Mouse (Mus musculus) T-helper 2 cell (primary cell): ENCODE measurements around the gene Tppp2.
"Not testable (repeated sequence)": the region's sequence is repeated elsewhere in the genome, so short reads cannot be mapped to it uniquely, and the experiment has no call there.

Source experiments
- in situ Hi-C: fragments of 300-600 bp; cut with MboI, MseI; formaldehyde crosslinking; loops from one replicate; pipeline ENCODE4 v1.15.1; 2025; ENCODE audit warnings: high pct_unique_total_duplicates

Tppp2 gene

DNA sequence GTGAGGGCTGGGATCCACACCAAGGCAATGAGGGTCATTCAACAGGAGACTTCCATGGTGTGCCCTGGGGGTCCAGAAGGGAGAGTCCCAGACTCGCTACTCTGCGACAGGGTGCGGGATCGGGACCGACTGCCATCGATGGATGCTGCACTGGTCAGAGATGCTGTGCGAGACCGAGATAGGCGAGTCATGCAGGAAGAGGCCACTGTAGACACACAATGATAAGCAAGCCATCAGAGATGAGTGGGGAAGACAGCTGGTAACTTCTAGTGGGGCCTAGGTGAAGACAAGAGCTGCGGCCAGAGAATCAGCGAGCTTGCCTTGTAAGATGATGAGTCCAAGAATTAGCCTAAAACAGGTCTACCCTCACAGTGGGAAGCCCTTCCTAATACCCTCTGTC lies 12.1 kb upstream of the Tppp2 start:
- in situ Hi-C loops, result loop anchor here (5.0 kb wide), 1 partner anchor 101 kb away; no protein-coding TSS in a partner anchor

DNA sequence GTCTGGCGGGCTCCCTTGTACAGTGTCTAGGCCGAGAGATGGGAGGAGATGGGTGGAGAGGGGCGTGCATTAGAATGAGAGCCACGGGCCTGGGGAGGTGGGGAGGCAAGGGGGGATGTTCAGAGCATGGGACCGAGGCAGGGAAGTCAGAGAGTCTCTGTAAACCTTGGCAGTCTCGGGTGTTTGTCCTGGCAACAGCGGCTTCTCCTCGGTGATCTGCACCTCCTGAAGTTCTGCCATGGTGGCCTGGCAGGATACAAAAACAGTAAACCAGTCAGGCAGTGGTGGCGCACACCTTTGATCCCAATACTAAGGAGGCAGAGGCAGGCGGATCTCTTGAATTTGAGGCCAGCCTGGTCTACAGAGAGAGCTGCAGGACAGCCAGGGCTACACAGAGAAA lies 6.9 kb upstream of the Tppp2 start:
- in situ Hi-C loops, result no loop called here

DNA sequence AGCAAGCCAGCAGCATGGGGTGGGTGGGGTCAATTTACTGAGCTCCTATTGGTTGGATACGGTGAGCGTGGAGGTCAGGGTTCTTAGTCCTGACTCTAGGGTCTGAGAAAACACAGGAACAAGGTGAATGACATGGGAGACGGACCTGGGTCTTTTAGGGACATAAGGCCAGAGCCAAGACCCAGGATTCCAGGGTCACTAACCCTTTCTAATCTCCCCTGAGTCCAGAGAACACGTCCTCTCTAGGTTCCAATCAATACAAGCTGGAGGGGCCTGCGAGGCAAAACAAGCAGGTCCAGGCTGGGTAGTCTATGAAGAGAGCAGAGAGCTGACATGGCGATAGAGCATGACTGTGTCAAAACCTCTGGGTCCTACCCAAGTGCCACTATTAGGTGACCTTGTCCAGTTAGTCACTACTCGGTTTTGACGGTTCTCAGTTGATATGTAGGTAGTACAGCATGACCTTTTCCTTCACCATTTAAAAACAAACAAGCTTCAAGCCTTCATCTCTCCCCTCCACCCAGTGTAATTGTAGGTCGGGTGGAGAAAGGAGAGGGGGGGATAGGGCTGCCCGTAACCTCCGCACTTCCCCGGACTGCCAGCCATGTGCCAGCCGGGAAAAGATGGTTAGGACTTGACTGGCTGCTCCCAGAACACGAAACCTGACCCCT lies 5.7 kb upstream of the Tppp2 start:
- in situ Hi-C loops, result no loop called here

DNA sequence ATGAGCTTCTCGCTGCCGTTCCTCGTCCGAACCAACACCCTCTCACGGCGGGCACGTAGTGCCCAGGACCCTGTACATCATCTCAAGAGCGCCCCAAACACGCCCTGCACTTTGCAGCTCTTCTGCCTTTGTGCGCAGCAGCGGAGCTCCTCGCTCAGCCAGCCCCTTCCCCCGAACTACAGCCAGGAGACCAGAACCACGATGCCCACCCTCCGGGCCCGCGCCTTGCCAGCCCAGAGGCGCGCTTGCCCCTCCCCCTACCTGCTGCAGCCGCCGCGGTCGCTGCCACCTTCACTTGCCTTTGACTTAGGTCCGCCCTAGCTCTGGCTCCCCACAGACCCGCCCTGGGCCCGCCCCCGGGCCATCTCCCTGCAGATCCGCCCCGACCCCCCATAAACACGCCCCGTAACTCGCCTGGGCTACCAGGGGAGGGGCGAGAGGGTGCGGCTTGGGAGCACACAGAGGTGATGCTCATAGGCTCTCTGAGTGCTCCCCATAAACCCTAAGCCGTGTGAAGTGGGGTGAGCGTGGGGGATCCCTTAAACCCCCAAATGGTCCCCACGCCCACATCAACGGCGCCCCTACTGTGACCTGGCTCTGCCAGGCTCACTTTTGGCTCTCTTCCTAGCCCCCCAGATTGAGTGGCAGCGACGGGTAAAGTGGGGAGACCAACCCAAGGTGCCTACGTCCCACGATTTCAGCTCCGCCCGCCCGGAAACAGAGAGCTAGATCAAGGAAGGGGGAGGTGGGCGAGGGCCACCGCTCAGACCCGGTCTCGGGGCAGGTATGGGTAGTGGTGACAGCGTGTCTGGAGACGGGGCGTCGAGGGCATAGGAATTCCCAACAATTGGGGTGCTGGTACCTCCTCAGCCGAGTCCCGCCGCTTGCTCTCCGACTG lies 4.9 kb upstream of the Tppp2 start:
- in situ Hi-C loops, result no loop called here

DNA sequence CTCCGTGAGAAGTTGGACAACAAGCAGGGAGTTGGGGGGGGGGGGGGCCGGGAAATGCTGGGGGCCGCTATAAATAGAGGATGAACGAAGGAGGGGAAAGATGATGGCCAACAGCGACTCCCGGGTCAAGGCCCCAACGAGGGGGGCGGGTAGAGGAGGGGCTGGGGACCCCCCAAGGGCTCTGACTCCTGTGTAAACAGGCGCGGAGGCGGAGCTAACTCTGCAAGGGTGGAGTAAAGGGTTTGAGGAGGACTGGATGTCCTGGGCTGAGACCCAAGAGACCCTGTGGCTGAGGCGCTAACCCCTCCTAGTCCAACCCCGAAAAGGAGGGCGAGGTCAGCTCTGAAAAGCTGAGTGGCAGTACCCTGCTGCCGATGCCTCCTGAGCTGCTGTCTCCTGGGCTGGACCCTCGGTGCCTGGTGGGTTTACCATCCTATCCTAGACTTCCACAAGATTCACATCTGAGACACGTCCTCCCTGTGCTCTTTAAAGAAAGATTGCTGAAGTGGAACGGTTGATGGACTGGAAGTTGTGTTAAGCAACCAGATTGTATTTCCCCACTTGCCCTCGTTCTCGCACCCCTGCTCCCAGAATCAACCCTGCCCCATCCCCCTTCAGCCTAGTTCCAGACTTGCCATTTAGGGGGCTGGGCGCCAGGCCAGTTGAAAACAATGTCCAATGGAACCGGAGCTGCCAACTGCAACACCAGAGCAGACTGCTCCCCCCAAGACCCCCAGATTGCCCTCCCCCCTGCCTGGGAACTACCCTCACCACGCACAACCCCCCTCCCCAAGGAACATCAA lies 4.1 kb upstream of the Tppp2 start, which contains the start of gene Ndrg2:
Ndrg2 (minus strand) TSS at position 199 of the 803 bp plus-strand sequence.
- in situ Hi-C loops, result no loop called here

DNA sequence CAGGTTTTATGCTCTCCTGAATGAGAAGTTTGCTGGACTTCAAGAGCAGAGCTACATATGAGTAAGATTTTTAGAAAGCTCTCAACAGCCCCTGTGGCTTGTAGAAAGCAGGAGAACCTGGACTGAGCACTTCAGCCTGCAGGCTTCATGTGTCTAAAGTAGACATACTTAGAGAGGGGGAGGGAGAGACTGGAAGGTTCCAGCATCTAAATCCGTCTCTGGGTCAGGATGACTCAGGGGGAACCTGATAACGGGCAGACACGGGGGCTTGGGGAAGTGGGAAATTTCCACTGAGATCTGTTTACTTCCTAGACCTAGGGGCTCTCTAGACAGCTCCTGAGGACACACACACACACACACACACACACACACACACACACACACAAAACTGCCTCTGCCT lies 3.2 kb upstream of the Tppp2 start:
- in situ Hi-C loops, result no loop called here

DNA sequence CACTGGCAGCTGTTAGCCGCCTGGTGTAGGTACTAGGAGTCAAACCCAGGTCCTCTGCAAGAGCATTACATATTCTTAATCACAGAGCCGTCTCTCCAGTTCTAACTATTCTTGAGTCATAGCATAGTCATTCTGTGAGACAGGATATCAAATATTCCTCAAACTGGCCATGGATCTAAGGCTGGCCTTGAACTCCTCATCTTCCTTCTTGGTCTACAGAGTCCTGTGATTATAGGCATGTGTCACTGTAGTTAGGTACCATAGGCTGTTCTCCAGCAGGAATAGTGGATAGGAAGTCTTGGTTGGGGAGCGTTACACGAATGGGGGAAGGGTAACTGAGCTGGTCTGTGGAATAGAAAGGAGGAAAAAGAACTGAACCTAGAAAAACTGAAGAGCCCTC lies 1.7 kb upstream of the Tppp2 start:
- in situ Hi-C loops, result no loop called here

DNA sequence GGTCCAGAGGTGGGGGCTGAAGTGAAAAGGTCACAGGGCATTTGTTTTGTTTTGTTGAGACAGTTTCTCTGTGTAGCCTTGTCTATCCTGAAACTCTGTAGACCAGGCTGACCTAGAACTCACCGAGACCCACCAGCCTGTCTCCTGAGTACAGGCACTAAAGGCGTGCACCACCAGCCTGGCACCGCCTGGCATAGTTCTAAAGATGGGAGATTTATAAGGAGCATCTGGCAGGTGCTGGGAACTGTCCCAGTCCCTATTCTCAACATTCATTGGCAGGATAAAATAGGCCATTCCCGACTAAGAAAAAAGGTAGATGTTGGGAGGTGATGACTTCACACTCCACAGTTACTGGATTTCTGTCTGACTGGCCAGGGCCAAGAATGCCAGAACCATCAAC lies 741 bp downstream of the Tppp2 start:
- in situ Hi-C loops, result no loop called here

DNA sequence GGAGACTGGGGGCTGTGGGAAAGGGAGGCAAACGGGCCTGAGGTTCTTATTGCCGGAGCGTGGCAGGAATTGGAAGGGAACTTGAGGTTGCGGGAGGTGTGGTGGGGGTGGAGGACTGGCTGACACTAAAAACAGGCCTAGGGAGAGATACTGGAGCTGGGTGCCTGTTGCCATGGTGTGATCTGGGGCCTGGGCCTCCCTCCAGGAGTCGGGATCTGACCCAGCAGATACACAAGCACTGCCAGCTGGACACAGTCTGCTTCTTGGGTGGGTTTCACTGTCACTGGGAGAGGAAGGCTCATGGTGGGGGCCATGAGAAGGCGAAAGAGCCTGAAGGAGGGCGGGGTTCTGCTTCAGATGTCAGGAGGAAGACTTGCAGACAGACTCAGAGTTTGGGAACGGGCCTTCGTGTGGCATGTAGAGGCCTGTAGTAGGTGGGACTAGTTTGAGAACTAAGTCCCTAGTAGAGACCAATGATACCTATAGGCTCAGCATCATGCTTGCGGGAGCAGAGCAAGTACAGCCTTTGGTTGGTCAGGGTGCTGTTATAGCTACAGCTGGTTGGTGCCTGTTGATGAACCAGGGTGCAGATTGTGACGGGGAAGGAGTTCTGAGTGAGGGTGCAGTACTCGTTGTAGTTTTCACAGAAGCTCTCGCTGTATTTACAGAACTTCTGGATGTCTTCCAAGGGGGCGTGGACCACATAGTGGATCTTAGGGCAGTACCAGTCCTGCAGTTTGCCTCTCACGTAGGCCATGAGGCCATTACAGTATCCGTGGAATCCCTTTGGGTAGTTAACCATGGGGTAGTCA lies 3.7 kb downstream of the Tppp2 start:
- in situ Hi-C loops, result no loop called here

DNA sequence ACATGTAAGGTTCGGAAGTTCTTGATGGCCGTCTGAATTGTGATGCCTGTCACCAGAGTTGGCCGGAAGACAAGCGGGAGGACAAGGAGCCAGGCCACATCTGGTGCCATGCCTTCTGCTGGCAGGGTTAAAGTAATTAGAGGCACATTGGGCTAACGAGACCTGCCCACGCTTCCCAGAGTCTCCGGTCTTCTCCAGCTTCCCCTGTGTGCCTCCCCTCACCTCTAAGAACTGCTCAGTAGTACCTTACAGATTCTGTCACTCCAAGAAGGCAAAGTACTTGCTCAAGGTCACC lies 4.3 kb downstream of the Tppp2 start, which contains the start of gene Rnase13:
Rnase13 (minus strand) TSS at position 203 of the 295 bp plus-strand sequence.
- in situ Hi-C loops, result no loop called here

DNA sequence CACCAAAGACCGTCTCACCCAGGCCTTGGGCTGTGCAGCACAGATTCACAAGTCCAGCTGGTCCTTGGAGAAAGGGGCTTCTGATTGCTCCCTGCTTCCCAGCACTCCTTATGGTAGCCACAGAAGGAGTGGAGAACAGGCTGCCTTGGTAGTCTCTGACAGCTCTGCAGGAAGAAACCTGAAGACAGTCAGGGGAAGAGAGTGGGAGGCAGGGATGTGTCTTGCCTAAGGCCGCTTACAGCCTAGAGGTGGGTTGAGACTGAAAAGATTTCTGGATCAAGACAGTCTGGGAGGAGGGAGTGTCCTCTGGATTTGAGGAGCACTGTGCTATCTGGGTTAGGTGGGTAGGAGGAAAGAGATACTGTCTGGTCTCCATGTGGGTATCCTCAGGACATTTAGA lies 4.7 kb downstream of the Tppp2 start:
- in situ Hi-C loops, result no loop called here

DNA sequence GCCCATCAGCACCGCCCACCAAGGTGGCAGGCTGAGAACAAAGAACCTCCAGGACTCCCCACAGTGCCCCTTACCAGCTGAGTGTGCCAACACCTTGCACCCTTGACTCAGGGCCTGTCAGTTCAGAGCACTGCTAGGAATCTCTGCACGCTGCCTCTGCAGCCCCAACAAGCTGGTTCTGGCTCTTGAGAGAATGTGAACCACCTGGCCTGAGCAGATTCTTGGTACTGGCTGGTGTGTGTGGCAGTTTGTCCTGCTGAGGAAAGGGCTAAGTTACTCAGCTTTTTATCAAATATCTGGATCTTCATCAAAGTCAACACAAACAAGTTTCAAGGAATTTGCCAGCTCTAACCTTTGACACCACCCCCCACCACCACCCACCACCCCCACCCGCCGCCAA lies 5.3 kb downstream of the Tppp2 start:
- in situ Hi-C loops, result no loop called here

DNA sequence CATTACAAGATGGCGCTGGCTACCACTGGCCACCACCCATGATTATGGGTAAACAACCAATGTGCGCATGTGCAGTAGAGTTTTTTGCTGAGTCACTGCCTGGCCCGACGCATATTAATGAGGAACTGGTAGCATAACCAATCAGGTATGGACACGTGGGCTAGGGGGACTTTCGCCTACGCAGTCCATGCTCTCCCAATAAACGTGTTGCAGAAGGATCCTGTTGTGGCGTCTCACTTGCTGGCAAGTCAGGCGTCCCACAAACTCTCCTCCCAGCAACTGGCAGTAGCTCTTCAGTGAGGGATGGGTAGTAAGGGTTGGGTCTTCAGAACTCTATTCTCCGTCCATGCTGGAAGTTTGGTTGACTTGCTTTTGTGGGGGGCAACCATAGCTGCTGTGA lies 8.7 kb downstream of the Tppp2 start:
- in situ Hi-C loops, result not testable (repeated sequence)

DNA sequence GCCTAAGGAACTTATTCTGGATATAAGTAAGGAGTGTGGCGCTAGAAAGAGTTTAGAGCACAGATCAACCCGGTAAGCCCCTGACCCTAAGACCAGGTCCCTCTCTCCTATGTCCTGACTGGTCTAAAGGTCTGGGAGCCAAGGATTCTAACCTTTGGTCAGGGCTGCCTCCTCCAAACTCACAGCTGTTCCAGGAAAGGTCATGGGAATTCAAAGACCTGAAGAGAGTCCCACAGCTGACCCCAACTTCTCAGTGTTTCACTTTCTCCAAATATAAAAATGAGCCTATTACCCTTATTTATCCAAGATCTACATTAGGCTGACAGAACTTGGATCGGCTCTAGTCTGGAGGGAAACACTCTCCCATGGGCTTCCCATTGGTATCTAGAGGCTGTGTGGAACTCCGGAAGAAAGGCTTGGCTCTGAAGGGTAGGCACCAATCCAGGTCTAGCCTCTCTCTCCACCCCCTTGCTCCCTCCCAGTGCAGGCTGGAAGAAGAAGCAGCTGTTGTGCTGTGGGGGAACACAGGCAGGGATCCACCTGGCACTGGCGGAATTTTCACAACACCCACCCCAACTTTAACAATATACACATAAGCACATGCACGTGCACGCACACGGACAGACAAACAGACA lies 11.2 kb downstream of the Tppp2 start:
- in situ Hi-C loops, result no loop called here

DNA sequence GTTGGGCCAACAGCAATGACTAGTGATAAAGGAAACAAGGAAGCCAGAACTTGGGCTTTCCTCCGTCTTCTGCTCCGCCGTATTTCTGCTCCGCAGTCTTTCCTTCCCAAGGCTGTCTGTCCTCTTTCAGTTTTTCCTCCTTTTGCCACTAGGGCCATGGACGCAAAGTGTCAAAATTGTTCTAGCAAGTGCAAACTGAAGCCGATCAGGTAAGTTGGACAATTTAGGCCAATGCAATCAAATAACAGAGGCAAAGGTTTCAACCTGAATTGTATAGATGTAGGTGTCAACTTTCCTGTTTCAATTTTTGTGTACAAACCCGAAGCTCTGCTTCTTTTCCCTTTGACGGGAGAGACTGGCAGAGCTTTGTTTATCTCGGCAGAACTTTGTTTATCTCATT lies 11.7 kb downstream of the Tppp2 start:
- in situ Hi-C loops, result no loop called here

DNA sequence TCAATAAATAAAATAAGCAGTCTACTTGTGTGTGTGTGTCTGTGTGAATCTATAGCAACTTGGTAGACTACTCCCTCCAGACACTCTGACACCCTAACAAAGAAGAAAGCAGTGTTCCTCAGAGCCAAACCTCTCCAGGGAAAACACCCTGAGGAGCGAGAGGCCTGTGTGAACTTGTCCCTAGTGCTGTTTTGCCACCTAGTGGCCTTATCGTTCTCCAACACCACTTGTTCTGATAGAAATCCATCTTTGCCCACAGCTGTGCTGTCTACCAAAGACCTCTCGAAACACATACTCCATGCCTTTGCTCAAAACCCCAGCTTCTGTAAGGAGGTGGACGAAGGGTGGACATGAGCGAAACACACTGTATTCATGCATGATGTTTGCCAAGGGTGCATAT lies 12.6 kb downstream of the Tppp2 start:
- in situ Hi-C loops, result no loop called here

DNA sequence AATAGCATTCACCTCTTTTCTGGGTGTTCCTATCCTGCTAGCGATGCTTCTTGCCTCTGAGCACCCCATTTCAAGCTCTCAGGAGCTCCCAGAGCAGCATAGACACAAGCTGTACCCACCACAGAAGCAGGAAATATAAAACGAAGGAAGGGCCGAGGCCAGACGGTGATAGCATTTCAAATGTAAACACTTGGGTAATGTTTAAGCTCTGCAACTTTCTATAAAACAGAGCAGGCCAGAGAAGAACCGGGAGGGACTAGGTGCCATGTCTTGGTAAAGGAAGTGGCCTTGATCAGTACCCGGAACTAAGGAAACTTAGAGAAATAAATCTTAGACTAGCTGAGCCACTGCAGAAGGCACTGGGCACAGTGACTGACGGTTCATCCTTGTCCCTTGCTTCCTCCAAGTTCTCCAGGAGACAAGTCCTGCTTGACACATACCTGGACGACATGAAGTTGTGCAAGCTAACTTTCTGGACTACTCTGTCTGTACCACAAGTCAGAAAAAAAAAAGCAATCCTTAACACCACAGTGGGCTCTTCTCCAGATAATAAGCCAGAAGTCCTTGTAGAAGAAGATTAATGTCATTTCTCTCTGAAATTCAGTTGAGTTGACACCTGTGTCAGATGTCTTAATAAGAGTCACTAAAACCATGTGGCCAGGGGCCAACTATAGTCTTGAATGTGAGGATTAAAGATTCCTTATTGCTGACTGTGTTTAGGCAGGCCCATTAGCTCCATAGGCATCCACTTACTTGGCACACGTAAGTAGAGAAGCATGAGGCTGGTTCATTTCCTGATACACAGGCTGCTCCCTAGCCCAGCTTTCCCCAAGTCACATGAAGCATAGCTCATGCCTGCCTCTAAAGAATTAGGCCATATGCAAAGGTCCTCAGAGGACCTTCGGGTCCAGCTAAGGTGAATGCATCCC lies 14.1 kb downstream of the Tppp2 start:
- in situ Hi-C loops, result no loop called here

DNA sequence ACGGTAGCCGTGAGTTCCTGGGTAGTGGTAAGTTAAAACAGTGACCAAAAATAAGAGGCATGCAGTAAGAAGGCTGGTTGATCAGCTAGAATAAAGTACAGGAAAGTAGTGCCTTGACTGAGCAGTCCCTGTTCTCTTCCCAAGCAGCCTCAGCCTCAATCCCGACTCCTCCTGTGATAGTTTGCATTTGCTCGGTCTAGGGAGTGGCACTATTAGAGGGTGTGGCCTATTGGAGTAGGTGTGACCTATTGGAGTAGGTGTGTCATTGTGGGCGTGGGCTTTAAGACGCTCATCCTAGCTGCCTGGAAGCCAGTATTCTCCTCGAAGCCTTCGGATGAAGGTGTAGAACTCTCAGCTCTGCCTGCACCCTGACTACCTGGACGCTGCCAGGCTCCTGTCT lies 20.8 kb downstream of the Tppp2 start:
- in situ Hi-C loops, result no loop called here

DNA sequence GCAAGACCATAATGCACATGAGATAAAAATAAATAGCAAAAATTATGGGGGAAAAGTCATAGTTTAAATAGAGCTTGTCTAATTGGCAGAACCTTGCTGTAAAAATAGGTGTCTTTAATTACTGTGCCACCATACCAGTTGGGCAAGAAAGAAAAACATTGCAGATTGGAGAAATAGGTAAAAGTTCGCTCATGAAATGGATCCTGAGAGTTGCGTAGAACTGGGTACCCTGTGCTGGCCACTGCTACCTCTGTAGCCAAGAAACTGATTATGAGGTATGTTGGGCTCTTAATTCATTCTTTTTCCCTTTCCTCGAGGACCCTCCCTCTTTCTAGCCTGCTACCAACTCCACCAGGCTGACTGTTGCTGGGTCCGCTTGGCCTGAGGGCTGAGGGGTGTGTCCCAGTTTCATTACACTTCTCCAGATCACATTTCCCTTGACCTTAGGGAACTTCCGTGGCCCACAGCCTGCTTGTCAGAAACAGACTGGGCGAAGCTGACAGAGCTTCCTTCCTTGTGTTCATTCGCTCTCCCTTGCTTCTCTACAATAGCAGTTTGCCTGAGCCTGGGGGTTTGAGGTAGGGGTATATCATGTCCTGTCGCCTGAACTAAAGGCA lies 22.8 kb downstream of the Tppp2 start:
- in situ Hi-C loops, result no loop called here
